ENCODE assay signal across 8 mouse cellular contexts in the genomic region with DNA sequence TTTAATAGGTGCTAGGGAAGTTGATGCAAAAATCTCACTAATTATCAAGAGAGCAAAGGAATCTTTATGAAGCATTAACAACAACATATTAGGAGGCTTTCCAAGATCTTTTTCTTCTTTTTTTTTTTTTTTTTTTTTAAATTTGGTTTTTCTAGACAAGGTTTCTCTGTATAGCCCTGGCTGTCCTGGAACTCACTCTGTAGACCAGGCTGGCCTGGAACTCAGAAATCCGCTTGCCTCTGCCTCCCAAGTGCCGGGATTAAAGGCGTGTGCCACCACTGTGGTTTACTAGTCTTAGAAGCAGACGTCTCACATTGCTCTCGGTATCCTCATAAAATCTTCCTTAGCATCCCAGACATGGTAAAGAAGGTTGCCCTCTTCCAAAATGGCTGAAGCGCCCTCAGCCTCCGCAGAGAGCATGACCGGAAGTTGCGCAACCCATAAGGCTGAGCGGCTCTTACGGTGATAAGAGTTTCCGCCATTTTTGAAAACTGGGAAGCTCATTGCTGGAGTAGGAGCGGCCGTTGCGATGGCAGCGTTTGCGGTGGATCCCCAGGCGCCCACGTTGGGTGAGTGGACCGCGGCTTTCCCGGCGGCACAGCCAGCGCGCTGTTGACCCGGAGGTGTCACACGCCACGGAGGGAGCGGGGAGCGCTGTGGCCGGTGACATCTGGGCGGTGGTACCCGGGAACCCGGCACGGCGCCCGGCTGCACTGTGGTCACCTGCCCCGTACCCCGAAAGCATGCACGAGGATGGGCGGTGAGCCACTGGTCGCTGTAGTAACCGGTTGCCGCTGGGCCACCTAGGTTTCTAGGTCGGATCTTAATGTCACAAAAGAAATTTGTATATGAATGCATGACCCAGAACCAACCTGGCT. TPM values are rescaled to one million over a fixed set of nuclear protein-coding genes. Genes with fewer than 3 reads are reported as not detected.
DNase-seq lines count a peak whose midpoint lies in the region; ATAC-seq and TF ChIP-seq lines count a peak whose summit lies in the region.

No protein-coding gene starts in this region.

- intact Hi-C loops in heart, adult 2 months (cut with DNase I): loop anchor here (1.0 to 2.0 kb wide), 2 partner anchors 22 to 56 kb away; partner anchors contain the start of genes Dusp19 and Nup35

- H3K79me2 ChIP-seq in heart, adult 2 months (replicated peaks; ENCODE audit: control insufficient read depth, insufficient read depth, low read length): no peaks in the 10 kb centered on the region

- peaks cover 8% of the 10 kb centered on the region for H3K36me3 ChIP-seq in embryonic facial prominence, embryonic 13.5 days
- H3K36me3 ChIP-seq in heart, adult 2 months (ENCODE audit: control insufficient read depth, insufficient read depth, low read length): peaks cover 3% of the 10 kb centered on the region; the same call in 1 of the 2 replicates
- H3K36me3 ChIP-seq in limb, embryonic 13.5 days: peaks cover 9% of the 10 kb centered on the region
- H3K36me3 ChIP-seq in midbrain, embryonic 16.5 days (ENCODE audit: control insufficient read depth, insufficient read depth, low read length): peaks cover 3% of the 10 kb centered on the region

- H3K4me3 ChIP-seq in embryonic facial prominence, embryonic 13.5 days: peak overlapping the region; percentile 89
- peak overlapping the region; percentile 79 for H3K4me3 ChIP-seq in heart, adult 2 months
- H3K4me3 ChIP-seq in limb, embryonic 13.5 days: peak overlapping the region; percentile 88
- H3K4me3 ChIP-seq in midbrain, embryonic 16.5 days (ENCODE audit: low read depth, low read length): peak overlapping the region; percentile 90

- peak overlapping the region; percentile 86 for H3K9ac ChIP-seq in embryonic facial prominence, embryonic 13.5 days
- H3K9ac ChIP-seq in heart, adult 2 months (ENCODE audit: low read depth, low read length): peak overlapping the region; percentile 68
- H3K9ac ChIP-seq in limb, embryonic 13.5 days: peak overlapping the region; percentile 81
- H3K9ac ChIP-seq in midbrain, embryonic 16.5 days (ENCODE audit: low read depth, low read length): peak overlapping the region; percentile 79

- ATAC-seq in embryonic facial prominence, embryonic 13.5 days (ENCODE audit: insufficient number of reproducible peaks, insufficient read depth, low FRiP score, low TSS enrichment, low read depth): peak; percentile 94
- ATAC-seq in limb, embryonic 13.5 days (ENCODE audit: low FRiP score, low read depth): peak; percentile 99
- peak; percentile 99 for ATAC-seq in midbrain, embryonic 16.5 days

- no peaks in the 10 kb centered on the region for H3K27me3 ChIP-seq in embryonic facial prominence, embryonic 13.5 days
- H3K27me3 ChIP-seq in heart, adult 2 months (ENCODE audit: control insufficient read depth, insufficient read depth, low read length): no peaks in the 10 kb centered on the region
- no peaks in the 10 kb centered on the region for H3K27me3 ChIP-seq in limb, embryonic 13.5 days
- no peaks in the 10 kb centered on the region for H3K27me3 ChIP-seq in midbrain, embryonic 16.5 days (ENCODE audit: control insufficient read depth, insufficient read depth, low read depth, low read length)

- no peak for TF ChIP-seq EP300 in heart, adult 2 months (IDR thresholded peaks at IDR 0.05; ENCODE audit: insufficient read depth, low read depth, low read length)

- H3K4me1 ChIP-seq in embryonic facial prominence, embryonic 13.5 days: peaks cover 7% of the 10 kb centered on the region
- H3K4me1 ChIP-seq in heart, adult 2 months (ENCODE audit: control insufficient read depth, insufficient read depth, low read length): peaks cover 2% of the 10 kb centered on the region; the same call in 1 of the 2 replicates
- H3K4me1 ChIP-seq in limb, embryonic 13.5 days: peaks cover 5% of the 10 kb centered on the region
- H3K4me1 ChIP-seq in midbrain, embryonic 16.5 days (ENCODE audit: control insufficient read depth, insufficient read depth, low read length): peaks cover 10% of the 10 kb centered on the region

- TF ChIP-seq CTCF in heart, adult 2 months (IDR thresholded peaks at IDR 0.05): no peak

- H3K9me3 ChIP-seq in embryonic facial prominence, embryonic 13.5 days: no peaks in the 10 kb centered on the region
- H3K9me3 ChIP-seq in limb, embryonic 13.5 days: no peaks in the 10 kb centered on the region
- H3K9me3 ChIP-seq in midbrain, embryonic 16.5 days (replicated peaks; ENCODE audit: control insufficient read depth, low read length, poor library complexity, severe bottlenecking): no peaks in the 10 kb centered on the region

- 0 out of 2 replicates have a peak, but pooled peaks have one; percentile 20 for TF ChIP-seq POLR2A in heart, adult 2 months (IDR thresholded peaks at IDR 0.05; ENCODE audit: insufficient read depth, low read depth, low read length)

- DNase-seq in 3134 (ENCODE audit: extremely low read depth, insufficient read length, low spot score): peak; percentile 84
- peak; percentile 88 to 91 for DNase-seq in adrenal gland, postnatal 36 days
- DNase-seq in heart, adult 2 months: peak; percentile 90 to 96
- DNase-seq in kidney, adult 8-10 months: peak; percentile 89 to 94
- DNase-seq in spleen, postnatal 10 days (ENCODE audit: low spot score in 2 of 2): peak; percentile 91

- under 1% methylated on average over 45 of the region's 45 CpGs for WGBS in embryonic facial prominence, embryonic 13.5 days
- under 1% methylated on average over 45 of the region's 45 CpGs for WGBS in heart, adult 2 months
- under 1% methylated on average over 45 of the region's 45 CpGs for WGBS in limb, embryonic 13.5 days
- WGBS in midbrain, embryonic 16.5 days: 0% methylated on average over 44 of the region's 45 CpGs

- H3K27ac ChIP-seq in embryonic facial prominence, embryonic 13.5 days: peak overlapping the region; percentile 60
- H3K27ac ChIP-seq in heart, adult 2 months: peak overlapping the region; percentile 60
- peak overlapping the region; percentile 74 for H3K27ac ChIP-seq in limb, embryonic 13.5 days
- H3K27ac ChIP-seq in midbrain, embryonic 16.5 days (ENCODE audit: low read length): peak overlapping the region; percentile 77

- H3K4me2 ChIP-seq in embryonic facial prominence, embryonic 13.5 days: peak overlapping the region; percentile 65
- H3K4me2 ChIP-seq in limb, embryonic 13.5 days (replicated peaks): peak overlapping the region; percentile 71
- peak overlapping the region; percentile 69 for H3K4me2 ChIP-seq in midbrain, embryonic 16.5 days (ENCODE audit: low read length)

RNA-seq across cellular contexts. Expression of gene Nup35, which starts 21.6 kb away (rescaled TPM):
- 10 to 100 TPM; 24.3 to 27.1 TPM for total RNA-seq in adrenal gland, postnatal 36 days (2021)
- 50.4 and 51.9 TPM in 2 replicates for polyA plus RNA-seq in embryonic facial prominence, embryonic 13.5 days (2015; fragmentation: Nextera tagmentation; extraction: Ambion mirVana)
- total RNA-seq in heart, adult 2 months (2021): 1 to 10 TPM; 6.0 to 6.5 TPM
- polyA plus RNA-seq in heart, adult 2 months (2012; rRNA removed): 9.7 and 11.3 TPM in 2 replicates
- 48.0 and 51.8 TPM in 2 replicates for polyA plus RNA-seq in limb, embryonic 13.5 days (2015; fragmentation: Nextera tagmentation; extraction: Ambion mirVana)
- 55.8 and 55.9 TPM in 2 replicates for polyA plus RNA-seq in midbrain, embryonic 16.5 days (2015; fragmentation: Nextera tagmentation; extraction: Ambion mirVana)

RNA-seq across cellular contexts. Expression of gene Dusp19, which starts 21.8 kb away (rescaled TPM):
- total RNA-seq in adrenal gland, postnatal 36 days (2021): 10 to 100 TPM; 13.3 to 19.8 TPM
- polyA plus RNA-seq in embryonic facial prominence, embryonic 13.5 days (2015; fragmentation: Nextera tagmentation; extraction: Ambion mirVana): 16.9 and 20.6 TPM in 2 replicates
- total RNA-seq in heart, adult 2 months (2021): 1 to 10 TPM; 8.9 to 9.1 TPM
- 5.4 and 8.8 TPM in 2 replicates for polyA plus RNA-seq in heart, adult 2 months (2012; rRNA removed)
- 16.9 and 17.1 TPM in 2 replicates for polyA plus RNA-seq in limb, embryonic 13.5 days (2015; fragmentation: Nextera tagmentation; extraction: Ambion mirVana)
- 17.8 and 18.0 TPM in 2 replicates for polyA plus RNA-seq in midbrain, embryonic 16.5 days (2015; fragmentation: Nextera tagmentation; extraction: Ambion mirVana)

RNA-seq across cellular contexts. Expression of gene Nckap1, which starts 57.4 kb away (rescaled TPM):
- total RNA-seq in adrenal gland, postnatal 36 days (2021): 100 to 1,000 TPM; 144 to 180 TPM
- 59.8 and 70.1 TPM in 2 replicates for polyA plus RNA-seq in embryonic facial prominence, embryonic 13.5 days (2015; fragmentation: Nextera tagmentation; extraction: Ambion mirVana)
- 10 to 100 TPM; 60.1 to 63.6 TPM for total RNA-seq in heart, adult 2 months (2021)
- 21.9 and 44.6 TPM in 2 replicates for polyA plus RNA-seq in heart, adult 2 months (2012; rRNA removed)
- 63.0 and 64.1 TPM in 2 replicates for polyA plus RNA-seq in limb, embryonic 13.5 days (2015; fragmentation: Nextera tagmentation; extraction: Ambion mirVana)
- 92.3 and 99.6 TPM in 2 replicates for polyA plus RNA-seq in midbrain, embryonic 16.5 days (2015; fragmentation: Nextera tagmentation; extraction: Ambion mirVana)

Comparison
In these comparisons a context has a peak if more than half of its experiments do, and no peak if none do; other contexts are left out.
1. Peak in every context shown above with its lines: DNase-seq, ATAC-seq, H3K4me3 ChIP-seq and H3K27ac ChIP-seq.